Mouse (Mus musculus) neural tube, embryonic 11.5 days (tissue): ENCODE measurements at regions not wholly inside any gene's neighbourhood (a gene's known extent, or its start where the extent isn't known, plus 50 kb on each side); places are given as distances from the start of the nearest gene placed in this dataset.

Experiments used
- ATAC-seq: fragments of 200-750 bp; cut with Nextera tagmentation; 2 replicates; pipeline ENCODE4 v1.8.0; 2017; ENCODE audit warnings: moderate number of reproducible peaks, mild to moderate bottlenecking, moderate TSS enrichment, moderate library complexity; ENCODE audit not compliant: insufficient read depth, low FRiP score, low TSS enrichment
- DNase-seq: peaks from one replicate; pipeline ENCODE4 v3.0.0-alpha.2; 2015; ENCODE audit warnings: low spot score
- H3K27ac ChIP-seq: fragments of 300-500 bp; sonication (generic); 2 replicates; pipeline ENCODE4 v1.5.1; 2014; ENCODE audit warnings: low read depth, mild to moderate bottlenecking, low read length
- H3K27me3 ChIP-seq: fragments of 300-500 bp; sonication (generic); 2 replicates; pipeline ENCODE4 v1.6.1; 2014; ENCODE audit warnings: mild to moderate bottlenecking, low read length, mixed read lengths; ENCODE audit not compliant: control insufficient read depth, insufficient read depth
- H3K36me3 ChIP-seq: fragments of 300-500 bp; sonication (generic); 2 replicates; pipeline ENCODE4 v1.6.1; 2014; ENCODE audit warnings: mild to moderate bottlenecking, low read length, moderate library complexity, mixed read lengths; ENCODE audit not compliant: control insufficient read depth, insufficient read depth
- H3K4me1 ChIP-seq: fragments of 300-500 bp; sonication (generic); 2 replicates; pipeline ENCODE4 v1.6.1; 2014; ENCODE audit warnings: low read length, mixed read lengths; ENCODE audit not compliant: control insufficient read depth, insufficient read depth
- H3K4me2 ChIP-seq: fragments of 300-500 bp; sonication (generic); 2 replicates; pipeline ENCODE4 v1.6.1; 2014; ENCODE audit warnings: low read depth, mild to moderate bottlenecking, moderate library complexity
- H3K4me3 ChIP-seq: fragments of 300-500 bp; sonication (generic); 2 replicates; pipeline ENCODE4 v1.5.1; 2014; ENCODE audit warnings: low read depth, low read length
- H3K9ac ChIP-seq: fragments of 300-500 bp; sonication (generic); 2 replicates; pipeline ENCODE4 v1.6.1; 2014; ENCODE audit warnings: mild to moderate bottlenecking, low read length
- H3K9me3 ChIP-seq: fragments of 300-500 bp; sonication (generic); 2 replicates; pipeline ENCODE4 v1.6.1; 2016; ENCODE audit warnings: low read length; ENCODE audit not compliant: control insufficient read depth
- WGBS: fragments of 180-500 bp; shearing (Covaris S2); extraction: QIAGEN DNeasy Blood & Tissue Kit; methylation state at CpG from one replicate; pipeline ENCODE4 v1.1.7; 2014; 5-methylcytosine and 5-hydroxymethylcytosine counted together

DNA sequence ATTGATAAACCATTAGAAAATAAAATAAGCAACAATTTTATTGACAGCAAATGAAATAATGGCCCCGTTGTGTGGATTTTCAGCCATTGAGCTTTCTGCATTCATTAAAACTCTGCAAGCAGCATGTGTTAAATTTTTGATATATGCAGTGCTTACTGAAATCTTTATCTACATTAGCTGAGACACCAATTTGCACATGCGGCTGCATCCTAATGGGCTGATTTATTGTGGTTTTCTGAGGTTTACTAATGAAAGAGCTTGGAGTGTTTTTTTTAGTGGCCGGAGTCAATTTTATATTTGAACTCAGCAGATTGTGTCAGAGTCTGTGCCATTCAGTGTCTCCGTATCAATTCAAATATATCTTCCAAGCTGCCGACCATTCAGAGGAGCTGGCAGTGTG is 653.3 kb upstream of the Tbl1xr1 start:
- H3K27me3 ChIP-seq = no peaks in the 10 kb centered on the region
- H3K9me3 ChIP-seq = no peaks in the 10 kb centered on the region
- ATAC-seq (no peak), DNase-seq (no peak)
- H3K9ac ChIP-seq = no peak overlapping the region
- H3K4me1 ChIP-seq = no peaks in the 10 kb centered on the region
- WGBS = 69% methylated on average over 5 of the region's 5 CpGs
- H3K4me3 ChIP-seq = no peak overlapping the region
- no peaks in the 10 kb centered on the region for H3K36me3 ChIP-seq
- no peak overlapping the region for H3K4me2 ChIP-seq
- no peak overlapping the region for H3K27ac ChIP-seq

DNA sequence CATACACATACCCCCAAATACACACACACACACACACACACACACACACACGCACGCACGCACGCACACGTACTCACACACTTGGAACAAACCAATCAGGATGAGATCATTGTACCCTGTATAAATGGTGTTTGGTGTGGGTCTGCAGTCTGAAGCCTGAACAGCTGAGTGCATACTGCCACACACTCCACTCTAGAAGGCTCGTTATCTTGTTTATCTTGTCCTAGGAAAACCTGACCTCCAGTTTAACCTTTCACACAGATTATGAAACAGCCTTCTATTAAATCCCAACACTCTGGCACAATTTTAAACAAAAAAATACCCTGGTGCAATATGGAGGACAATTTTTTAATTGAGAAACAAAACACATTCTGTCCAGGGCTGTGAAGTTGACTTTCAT is 649.9 kb upstream of the Tbl1xr1 start:
- ATAC-seq (no peak), DNase-seq (no peak)
- Histone ChIP-seq H3K4me2 (no peak overlapping the region), H3K27me3 (no peaks in the 10 kb centered on the region), H3K4me1 (no peaks in the 10 kb centered on the region), H3K4me3 (no peak overlapping the region), H3K9ac (no peak overlapping the region), H3K9me3 (no peaks in the 10 kb centered on the region), H3K27ac (no peak overlapping the region), H3K36me3 (no peaks in the 10 kb centered on the region)
- 77% methylated on average over 6 of the region's 6 CpGs for WGBS

DNA sequence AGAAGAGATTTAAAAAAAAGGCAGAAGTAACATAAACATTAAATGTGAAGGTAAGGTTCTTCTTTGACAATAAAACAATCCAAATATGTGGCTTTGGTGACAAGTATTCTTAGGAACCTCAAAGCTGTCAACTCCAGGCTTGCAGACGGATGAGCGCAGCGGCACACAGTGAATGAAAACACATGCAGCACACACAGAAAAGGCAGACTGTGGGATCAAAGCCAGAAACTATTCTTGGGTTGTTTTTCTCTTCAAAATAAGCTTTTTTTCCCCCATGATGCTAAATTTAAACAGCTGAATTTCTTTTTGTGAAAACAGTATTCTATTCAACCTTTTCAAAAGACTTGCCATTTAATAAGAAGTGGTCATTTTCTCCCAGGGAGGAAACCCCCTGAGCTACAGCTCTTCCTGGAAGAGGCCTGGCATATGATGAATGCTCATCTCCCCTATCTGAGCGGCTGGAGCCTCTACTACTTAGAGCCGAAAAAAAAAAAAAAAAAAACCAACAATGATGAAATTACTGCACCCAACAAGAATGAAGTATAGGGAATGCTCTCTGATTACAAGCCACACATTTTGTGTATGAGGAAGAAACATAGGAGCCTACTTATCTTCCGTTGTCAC is 648.9 kb upstream of the Tbl1xr1 start:
- ATAC-seq = no peak
- Histone ChIP-seq H3K36me3 (no peaks in the 10 kb centered on the region), H3K4me1 (no peaks in the 10 kb centered on the region), H3K4me2 (no peak overlapping the region), H3K4me3 (no peak overlapping the region), H3K27ac (no peak overlapping the region), H3K9me3 (no peaks in the 10 kb centered on the region), H3K9ac (no peak overlapping the region), H3K27me3 (no peaks in the 10 kb centered on the region)
- DNase-seq = no peak
- 46% methylated on average over 6 of the region's 6 CpGs for WGBS

DNA sequence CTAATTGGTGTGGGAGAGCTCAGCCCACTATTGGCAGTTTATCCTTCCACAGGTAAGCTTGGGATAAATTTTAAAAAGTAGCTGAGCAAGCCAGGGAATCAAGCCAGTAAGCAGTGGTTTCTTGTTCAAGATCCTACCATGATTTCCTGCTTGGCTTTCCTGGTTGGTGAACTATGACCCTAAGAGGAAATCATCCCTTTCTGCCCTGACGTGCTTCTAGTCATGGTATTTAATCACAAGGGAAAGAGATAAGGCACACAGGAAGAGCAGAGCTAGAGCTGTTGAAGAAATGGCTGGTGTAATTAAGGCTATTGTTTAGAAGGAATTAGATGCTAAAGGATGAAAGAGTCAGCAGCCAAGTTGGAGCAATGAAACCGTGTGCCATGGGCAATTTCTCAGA is 648.3 kb upstream of the Tbl1xr1 start:
- WGBS = 39% methylated on average over 2 of the region's 2 CpGs
- no peak for ATAC-seq
- Histone ChIP-seq H3K36me3 (no peaks in the 10 kb centered on the region), H3K4me3 (no peak overlapping the region), H3K4me1 (no peaks in the 10 kb centered on the region), H3K9me3 (no peaks in the 10 kb centered on the region), H3K27ac (no peak overlapping the region), H3K27me3 (no peaks in the 10 kb centered on the region), H3K4me2 (no peak overlapping the region), H3K9ac (no peak overlapping the region)
- no peak for DNase-seq

DNA sequence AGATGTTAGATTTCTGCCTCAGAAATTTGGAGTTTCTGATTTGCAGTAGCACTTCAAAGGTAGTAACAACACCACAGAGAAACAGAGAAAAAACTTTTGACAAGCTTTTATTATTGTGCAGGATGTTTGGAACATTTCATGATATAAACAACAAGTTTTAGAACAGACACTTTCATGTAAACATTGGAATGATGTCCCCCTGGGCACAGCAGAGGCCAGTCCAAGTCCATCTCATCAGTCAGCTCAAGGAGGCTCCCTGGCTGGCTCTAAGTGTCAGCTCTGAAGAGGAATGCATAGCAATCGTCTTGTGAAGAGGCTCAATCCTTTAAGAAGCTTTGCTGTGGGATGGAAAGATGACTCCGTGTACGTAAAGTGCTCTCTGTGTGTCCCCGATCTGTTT is 612.2 kb upstream of the Tbl1xr1 start:
- DNase-seq (no peak), ATAC-seq (no peak)
- no peaks in the 10 kb centered on the region for H3K36me3 ChIP-seq
- WGBS = 74% methylated on average over 4 of the region's 4 CpGs
- no peak overlapping the region for H3K4me3 ChIP-seq
- no peak overlapping the region for H3K4me2 ChIP-seq
- H3K27ac ChIP-seq = no peak overlapping the region
- no peaks in the 10 kb centered on the region for H3K4me1 ChIP-seq
- H3K9ac ChIP-seq = no peak overlapping the region
- H3K27me3 ChIP-seq = no peaks in the 10 kb centered on the region
- no peaks in the 10 kb centered on the region for H3K9me3 ChIP-seq

DNA sequence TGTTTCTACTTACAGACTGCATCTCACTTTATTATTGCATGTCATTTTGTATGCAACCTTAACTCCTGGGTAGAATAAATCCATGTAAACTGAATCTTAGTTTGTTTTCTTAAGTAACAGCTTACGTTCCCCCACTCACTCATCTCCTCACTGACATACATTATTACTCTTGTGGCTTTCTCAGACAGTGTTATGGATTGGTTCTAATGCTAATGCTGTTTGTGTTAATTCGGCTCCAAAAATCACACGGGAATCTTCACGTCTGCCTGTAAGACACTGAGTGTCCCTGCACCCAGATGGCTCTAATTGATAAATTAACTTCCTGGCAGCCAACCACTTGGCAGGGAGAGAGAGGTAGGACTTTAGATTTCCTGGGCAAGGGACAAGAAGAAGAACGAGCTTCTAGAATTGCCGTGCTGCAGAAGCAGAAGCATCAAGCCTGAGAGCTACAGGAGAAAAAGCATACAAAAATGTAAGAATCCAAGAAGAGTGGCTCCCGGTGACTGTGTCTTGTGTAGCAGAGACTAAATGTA is 610.3 kb upstream of the Tbl1xr1 start:
- ATAC-seq (no peak), DNase-seq (no peak)
- WGBS = 60% methylated on average over 7 of the region's 7 CpGs

DNA sequence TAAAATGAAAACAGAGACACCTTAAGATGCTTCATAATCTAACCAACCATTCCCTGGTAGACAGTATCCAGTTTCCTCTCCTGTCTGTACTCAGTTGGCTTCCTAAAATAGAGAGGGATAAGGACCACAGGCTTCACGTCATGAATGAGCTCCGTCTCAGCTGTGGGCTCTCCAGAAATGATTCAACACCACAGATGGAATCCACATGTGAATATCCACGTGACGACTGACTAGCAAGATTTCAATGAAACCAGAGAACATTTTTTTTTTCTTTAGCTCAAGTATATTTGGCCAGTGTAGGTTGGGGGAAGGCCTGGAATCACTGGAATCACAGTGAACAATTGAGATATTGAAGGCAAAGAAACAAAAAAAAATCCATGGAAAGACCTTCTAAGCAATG is 599.1 kb upstream of the Tbl1xr1 start:
- DNase-seq (no peak), ATAC-seq (no peak)
- no peaks in the 10 kb centered on the region for H3K36me3 ChIP-seq
- H3K4me3 ChIP-seq = no peak overlapping the region
- H3K4me2 ChIP-seq = no peak overlapping the region
- H3K9me3 ChIP-seq = no peaks in the 10 kb centered on the region
- no peaks in the 10 kb centered on the region for H3K4me1 ChIP-seq
- H3K27ac ChIP-seq = no peak overlapping the region
- H3K27me3 ChIP-seq = no peaks in the 10 kb centered on the region
- WGBS = 62% methylated on average over 4 of the region's 4 CpGs
- H3K9ac ChIP-seq = no peak overlapping the region

More for the DNA sequence above, 610.3 kb upstream of the Tbl1xr1 start:
- Histone ChIP-seq H3K36me3 (no peaks in the 10 kb centered on the region), H3K4me3 (no peak overlapping the region), H3K4me2 (no peak overlapping the region), H3K27ac (no peak overlapping the region), H3K9me3 (no peaks in the 10 kb centered on the region), H3K4me1 (no peaks in the 10 kb centered on the region), H3K9ac (no peak overlapping the region), H3K27me3 (no peaks in the 10 kb centered on the region)

DNA sequence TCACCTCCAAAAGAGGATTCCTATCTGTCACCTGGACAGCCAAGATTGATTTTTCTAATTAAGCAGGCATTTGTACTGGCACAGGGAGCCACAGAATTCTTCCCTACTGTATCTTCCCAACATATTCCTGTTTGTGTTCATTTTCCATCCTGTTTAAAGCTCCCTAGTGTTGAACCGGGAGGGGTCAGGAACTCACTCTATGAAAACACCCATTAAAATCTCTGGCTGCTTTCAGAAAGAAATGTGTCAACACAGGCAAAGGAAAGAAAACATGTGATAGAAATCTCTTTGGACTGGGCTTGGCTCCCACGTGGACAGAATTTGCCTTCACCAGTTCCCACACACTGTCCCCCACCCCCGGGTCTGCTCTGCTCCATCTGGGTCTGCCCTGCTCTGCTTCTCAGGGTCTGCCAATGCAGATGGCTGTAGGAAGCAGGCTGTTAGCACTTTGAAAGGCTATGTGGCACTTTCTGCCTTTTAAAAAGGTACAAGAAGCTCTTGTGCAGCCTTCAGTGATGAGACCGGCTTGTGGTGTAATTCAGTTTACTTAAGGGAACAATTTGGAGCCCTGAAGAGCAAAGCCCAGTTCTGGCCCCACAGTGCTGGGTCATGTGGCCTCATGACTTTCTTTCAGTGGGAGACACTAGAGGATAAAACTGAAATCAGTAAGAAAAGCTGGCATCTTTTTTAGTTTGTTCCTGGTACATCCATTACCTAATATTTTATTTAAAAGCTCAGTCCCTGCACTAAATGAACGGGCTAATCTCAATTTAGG is 597.2 kb upstream of the Tbl1xr1 start:
- WGBS = 41% methylated on average over 5 of the region's 5 CpGs
- no peak for DNase-seq

DNA sequence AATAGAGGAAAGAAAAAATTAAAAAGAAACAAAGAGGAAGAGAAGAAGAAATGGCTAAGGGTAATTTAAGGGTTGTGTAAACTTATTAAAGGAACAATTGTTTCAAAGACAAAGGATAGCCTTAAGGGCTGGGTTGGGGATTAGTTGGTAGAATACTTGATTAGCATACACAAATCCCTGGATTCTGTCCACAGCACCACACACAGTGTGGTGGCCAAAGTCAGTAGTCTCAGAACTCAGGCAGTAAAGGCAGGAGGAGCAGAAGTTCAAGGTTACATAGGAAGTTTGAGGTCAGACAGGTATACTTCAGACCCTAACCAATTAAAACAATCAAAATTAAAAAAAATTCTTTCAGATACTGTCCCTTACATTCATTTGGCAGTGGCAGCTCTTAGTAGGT is 596.6 kb upstream of the Tbl1xr1 start:
- Histone ChIP-seq H3K27ac (no peak overlapping the region), H3K9ac (no peak overlapping the region), H3K9me3 (no peaks in the 10 kb centered on the region), H3K4me1 (no peaks in the 10 kb centered on the region), H3K4me2 (no peak overlapping the region), H3K27me3 (no peaks in the 10 kb centered on the region), H3K4me3 (no peak overlapping the region), H3K36me3 (no peaks in the 10 kb centered on the region)
- no peak for ATAC-seq
- DNase-seq = no peak

More for the DNA sequence above, 597.2 kb upstream of the Tbl1xr1 start:
- Histone ChIP-seq H3K9me3 (no peaks in the 10 kb centered on the region), H3K9ac (no peak overlapping the region), H3K4me1 (no peaks in the 10 kb centered on the region), H3K4me2 (no peak overlapping the region), H3K27ac (no peak overlapping the region), H3K4me3 (no peak overlapping the region), H3K27me3 (no peaks in the 10 kb centered on the region), H3K36me3 (no peaks in the 10 kb centered on the region)
- ATAC-seq = no peak
